Mouse (Mus musculus) MEL (cell line): ENCODE data around the gene Ets1. TPM values are rescaled to one million over a fixed set of nuclear protein-coding genes. Genes with fewer than 3 reads are reported as not detected.

Source experiments
- DNase-seq: peaks from one replicate; pipeline ENCODE4 v3.0.0; 2011; ENCODE audit warnings: low read depth, low spot score
- H3K27ac ChIP-seq: 2 replicates; pipeline ENCODE4 v1.5.1; 2012; ENCODE audit warnings: low read depth, mild to moderate bottlenecking, control low read depth, low read length, moderate library complexity; ENCODE audit not compliant: control insufficient read depth
- H3K27me3 ChIP-seq, 2 experiments: fragments of 150-350 bp in 1 of 2; sonication (generic) in 1 of 2; 2 replicates each; pipeline ENCODE4 v1.6.1; 2012; ENCODE audit warnings: low read length in 2 of 2, mild to moderate bottlenecking in 2 of 2, improper control_type of control experiment in 1 of 2, moderate library complexity in 1 of 2; ENCODE audit not compliant: insufficient read depth in 2 of 2, control insufficient read depth in 1 of 2
- H3K36me3 ChIP-seq, 2 experiments: 2 replicates each; pipeline ENCODE4 v1.6.1; 2012 to 2014; ENCODE audit warnings: low read length in 2 of 2, improper control_type of control experiment in 1 of 2, inconsistent platforms in 1 of 2, mild to moderate bottlenecking in 1 of 2; ENCODE audit not compliant: insufficient read depth in 2 of 2, control insufficient read depth in 1 of 2
- H3K4me1 ChIP-seq, 2 experiments: fragments of 150-350 bp in 1 of 2; sonication (generic) in 1 of 2; 2 replicates each; pipeline ENCODE4 v1.6.1; 2012; ENCODE audit warnings: low read length in 2 of 2, improper control_type of control experiment in 1 of 2, mild to moderate bottlenecking in 1 of 2; ENCODE audit not compliant: insufficient read depth in 2 of 2, control insufficient read depth in 1 of 2
- H3K4me3 ChIP-seq, 2 experiments: fragments of 150-350 bp in 1 of 2; sonication (generic) in 1 of 2; 2 replicates each; pipeline ENCODE4 v1.5.1; 2012; ENCODE audit warnings: low read depth in 2 of 2, low read length in 2 of 2, mild to moderate bottlenecking in 2 of 2, moderate library complexity in 2 of 2, control low read depth in 1 of 2, improper control_type of control experiment in 1 of 2; ENCODE audit not compliant: control insufficient read depth in 1 of 2, insufficient read depth in 1 of 2
- H3K79me2 ChIP-seq: 2 replicates; pipeline ENCODE4 v1.6.1; 2012; ENCODE audit warnings: mild to moderate bottlenecking, low read length, moderate library complexity; ENCODE audit not compliant: control insufficient read depth, poor library complexity, insufficient read depth
- H3K9ac ChIP-seq: 2 replicates; pipeline ENCODE4 v1.6.1; 2012; ENCODE audit warnings: low read depth, mild to moderate bottlenecking, control low read depth, low read length, moderate library complexity; ENCODE audit not compliant: control insufficient read depth, poor library complexity, severe bottlenecking
- H3K9me3 ChIP-seq: fragments of 150-350 bp; sonication (generic); replicated peaks from 2 replicates; pipeline ENCODE4 v1.6.1; 2012; ENCODE audit warnings: mild to moderate bottlenecking, low read length, improper control_type of control experiment, moderate library complexity; ENCODE audit not compliant: insufficient read depth
- BHLHE40 ChIP-seq: IDR thresholded peaks from 2 replicates; pipeline ENCODE4 v1.6.1; 2012; ENCODE audit warnings: low read depth, mild to moderate bottlenecking, inconsistent platforms, low read length, improper control_type of control experiment, borderline replicate concordance
- CHD2 ChIP-seq: IDR thresholded peaks from 2 replicates; pipeline ENCODE4 v1.6.1; 2011; ENCODE audit warnings: low read length, improper control_type of control experiment
- CTCF ChIP-seq, 3 experiments: IDR thresholded peaks in 2 of 3; conservative IDR thresholded peaks in 1 of 3; 2 replicates each; pipeline ENCODE4 v1.5.1; 2011 to 2012; ENCODE audit warnings: low read length in 3 of 3, low read depth in 2 of 3, mild to moderate bottlenecking in 2 of 3, improper control_type of control experiment in 1 of 3, inconsistent platforms in 1 of 3, mixed read lengths in 1 of 3, moderate library complexity in 1 of 3; ENCODE audit not compliant: control insufficient read depth in 1 of 3, insufficient read depth in 1 of 3, poor library complexity in 1 of 3, severe bottlenecking in 1 of 3
- ELF1 ChIP-seq: IDR thresholded peaks from 2 replicates; pipeline ENCODE4 v1.6.1; 2014; ENCODE audit warnings: low read depth, mild to moderate bottlenecking, inconsistent platforms, low read length, improper control_type of control experiment, moderate library complexity
- EP300 ChIP-seq, 2 experiments: IDR thresholded peaks; 2 replicates each; pipeline ENCODE4 v1.6.1; 2011; ENCODE audit warnings: improper control_type of control experiment in 2 of 2, low read length in 2 of 2, low read depth in 1 of 2, mild to moderate bottlenecking in 1 of 2
- GABPA ChIP-seq: IDR thresholded peaks from 2 replicates; pipeline ENCODE4 v1.6.1; 2012; ENCODE audit warnings: low read depth, mild to moderate bottlenecking, inconsistent platforms, low read length, improper control_type of control experiment, moderate library complexity
- GATA1 ChIP-seq: IDR thresholded peaks from 2 replicates; pipeline ENCODE4 v1.6.1; 2011; ENCODE audit warnings: low read depth, low read length, improper control_type of control experiment
- HCFC1 ChIP-seq: IDR thresholded peaks from 2 replicates; pipeline ENCODE4 v1.6.1; 2012; ENCODE audit warnings: low read depth, mild to moderate bottlenecking, inconsistent platforms, low read length, improper control_type of control experiment, moderate library complexity
- KAT2A ChIP-seq: conservative IDR thresholded peaks from 2 replicates; pipeline ENCODE4 v1.6.1; 2012; ENCODE audit warnings: low read depth, low read length, improper control_type of control experiment, inconsistent platforms
- MAX ChIP-seq: IDR thresholded peaks from 2 replicates; pipeline ENCODE4 v1.6.1; 2011; ENCODE audit warnings: low read length, improper control_type of control experiment
- MXI1 ChIP-seq: IDR thresholded peaks from 2 replicates; pipeline ENCODE4 v1.6.1; 2011; ENCODE audit warnings: mild to moderate bottlenecking, low read depth, low read length, improper control_type of control experiment
- MYB ChIP-seq: IDR thresholded peaks from 2 replicates; pipeline ENCODE4 v1.6.1; 2011; ENCODE audit warnings: mild to moderate bottlenecking, low read depth, low read length, improper control_type of control experiment
- MYC ChIP-seq: IDR thresholded peaks from 2 replicates; pipeline ENCODE4 v1.6.1; 2011; ENCODE audit warnings: low read depth, mild to moderate bottlenecking, low read length, improper control_type of control experiment, moderate library complexity
- NELFE ChIP-seq: IDR thresholded peaks from 2 replicates; pipeline ENCODE4 v1.6.1; 2011; ENCODE audit warnings: low read depth, low read length, improper control_type of control experiment
- POLR2AphosphoS2 ChIP-seq: IDR thresholded peaks from 2 replicates; pipeline ENCODE4 v1.6.1; 2011; ENCODE audit warnings: low read length, improper control_type of control experiment
- POLR2AphosphoS5 ChIP-seq: IDR thresholded peaks from 2 replicates; pipeline ENCODE4 v1.6.1; 2012; ENCODE audit warnings: low read depth, borderline replicate concordance, mild to moderate bottlenecking, inconsistent platforms, low read length, moderate library complexity, mixed read lengths
- RAD21 ChIP-seq: IDR thresholded peaks from 2 replicates; pipeline ENCODE4 v1.6.1; 2011; ENCODE audit warnings: mild to moderate bottlenecking, low read depth, low read length, improper control_type of control experiment
- RCOR1 ChIP-seq: IDR thresholded peaks from 2 replicates; pipeline ENCODE4 v1.6.1; 2012; ENCODE audit warnings: low read depth, mild to moderate bottlenecking, inconsistent platforms, low read length, improper control_type of control experiment
- TAL1 ChIP-seq: IDR thresholded peaks from 2 replicates; pipeline ENCODE4 v1.6.1; 2012; ENCODE audit warnings: mild to moderate bottlenecking, inconsistent platforms, low read length, moderate library complexity, mixed read lengths
- USF2 ChIP-seq, 2 experiments: IDR thresholded peaks; 2 replicates each; pipeline ENCODE4 v1.6.1; 2011 to 2012; ENCODE audit warnings: improper control_type of control experiment in 2 of 2, low read length in 2 of 2, borderline replicate concordance in 1 of 2, inconsistent platforms in 1 of 2, low read depth in 1 of 2, mild to moderate bottlenecking in 1 of 2; ENCODE audit not compliant: insufficient read depth in 1 of 2
- ZKSCAN1 ChIP-seq: IDR thresholded peaks from 2 replicates; pipeline ENCODE4 v1.6.1; 2012; ENCODE audit warnings: low read depth, mild to moderate bottlenecking, inconsistent platforms, low read length, improper control_type of control experiment, moderate library complexity
- ZMIZ1 ChIP-seq: IDR thresholded peaks from 2 replicates; pipeline ENCODE4 v1.6.1; 2012; ENCODE audit warnings: low read depth, mild to moderate bottlenecking, inconsistent platforms, low read length, improper control_type of control experiment, moderate library complexity
- ZNF384 ChIP-seq: IDR thresholded peaks from 2 replicates; pipeline ENCODE4 v1.6.1; 2012; ENCODE audit warnings: low read depth, mild to moderate bottlenecking, inconsistent platforms, low read length, improper control_type of control experiment
- polyA plus RNA-seq, 2 experiments: library from polyadenylated mRNA; stranded (reverse) in 1 of 2; unstranded in 1 of 2; fragments of >175 nt in 1 of 2; fragments of >200 nt in 1 of 2; gene quantifications; 2 replicates each; pipeline versions ENCODE4 v1.2.1 to v1.2.4; 2012; ENCODE audit warnings: low replicate concordance in 2 of 2, low read depth in 1 of 2; ENCODE audit not compliant: insufficient read length in 2 of 2, insufficient read depth in 1 of 2, missing spikeins in 1 of 2
- total RNA-seq: library from RNA; depleted of rRNA; stranded (reverse); fragments of 300-350 nt; gene quantifications from 2 replicates; pipeline ENCODE4 v1.2.3, GENCODE M21; 2012

Gene Ets1
- total and polyA plus RNA-seq, 3 experiments: 0.10 to 0.19 TPM; not detected in 1

DNA sequence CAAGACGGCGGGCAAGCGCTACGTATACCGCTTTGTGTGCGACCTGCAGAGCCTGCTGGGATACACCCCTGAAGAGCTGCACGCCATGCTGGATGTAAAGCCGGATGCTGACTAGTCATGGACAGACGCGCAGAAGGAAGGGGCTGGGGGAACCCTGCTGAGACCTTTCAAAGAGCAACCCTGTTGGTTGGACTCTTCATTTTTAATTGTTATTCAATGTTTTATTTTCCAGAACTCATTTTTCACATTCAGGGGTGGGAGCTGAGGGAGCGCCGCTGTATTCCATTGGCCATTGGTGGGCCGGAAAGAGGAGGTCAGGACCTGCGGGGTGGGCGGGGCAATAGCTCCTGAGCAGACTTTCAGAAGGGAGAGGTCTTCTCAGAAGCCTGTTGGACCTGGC lies 118.3 kb downstream of the Ets1 start:
- Histone ChIP-seq H3K4me3 (no peak overlapping the region), H3K27me3 (no peaks in the 10 kb centered on the region), H3K4me1 (no peaks in the 10 kb centered on the region), H3K36me3 (no peaks in the 10 kb centered on the region), H3K79me2 (no peaks in the 10 kb centered on the region), H3K9me3 (no peaks in the 10 kb centered on the region), H3K27ac (no peak overlapping the region), H3K9ac (no peak overlapping the region)
- DNase-seq: no peak
- TF ChIP-seq HCFC1 (no peak), TAL1 (no peak), POLR2AphosphoS2 (no peak), GABPA (no peak), MAX (no peak), CHD2 (no peak), USF2 (IDR thresholded peaks at IDR 0.05; ENCODE audit: borderline replicate concordance in 1 of 2, insufficient read depth in 1 of 2, low read depth in 1 of 2, low read length in 2 of 2) (no peak), ELF1 (no peak), EP300 (IDR thresholded peaks at IDR 0.05; ENCODE audit: low read depth in 1 of 2, low read length in 2 of 2) (no peak), GATA1 (no peak), MXI1 (no peak), BHLHE40 (no peak), RCOR1 (no peak)

GRCm38 (mm10) chr9:32756002-32756401 lies 120.0 kb downstream of the Ets1 start:
- TF ChIP-seq ZNF384 (no peak), RAD21 (no peak), CHD2 (no peak), ELF1 (no peak), KAT2A (no peak), MYB (no peak), GATA1 (no peak), ZMIZ1 (no peak), GABPA (no peak), MYC (no peak), MAX (no peak), POLR2AphosphoS5 (no peak), CTCF (IDR thresholded peaks at IDR 0.05 in 2 of 3, conservative IDR thresholded peaks at IDR 0.05 in 1 of 3; ENCODE audit: control insufficient read depth in 1 of 3, insufficient read depth in 1 of 3, low read depth in 2 of 3, low read length in 3 of 3, poor library complexity in 1 of 3, severe bottlenecking in 1 of 3) (no peak), HCFC1 (no peak), NELFE (no peak), ZKSCAN1 (no peak)
- TF ChIP-seq, all 39 proteins: peak for 0
- H3K27me3 ChIP-seq: no peaks in the 10 kb centered on the region
- H3K4me1 ChIP-seq: no peaks in the 10 kb centered on the region
- no peak for DNase-seq
- no peak overlapping the region for H3K27ac ChIP-seq
- H3K9ac ChIP-seq: no peak overlapping the region
- no peaks in the 10 kb centered on the region for H3K9me3 ChIP-seq
- H3K4me3 ChIP-seq: no peak overlapping the region
- H3K36me3 ChIP-seq: no peaks in the 10 kb centered on the region
- no peaks in the 10 kb centered on the region for H3K79me2 ChIP-seq
